Mouse (Mus musculus) megakaryocyte progenitor cell, adult 5-6 weeks (primary cell): ENCODE results near the gene Slc46a2. TPM values are rescaled to one million over a fixed set of nuclear protein-coding genes. Genes with fewer than 3 reads are reported as not detected.

ENCODE experiments used
- ATAC-seq: replicated peaks from 2 replicates; pipeline ENCODE4 v1.8.0; 2016; ENCODE audit warnings: mild to moderate bottlenecking, moderate TSS enrichment, inconsistent platforms; ENCODE audit not compliant: poor library complexity
- total RNA-seq, 2 experiments: library from RNA; stranded (forward) in 1 of 2; stranded (reverse) in 1 of 2; fragments of 157-497, 149-512 nt in 1 of 2; fragments of 200-1000 nt in 1 of 2; gene quantifications; 2 replicates each; pipeline versions ENCODE4 v1.2.3 to v1.2.4; 2015 to 2017

Slc46a2 gene
- total RNA-seq, 2 experiments from 2014 or later, result not detected

GRCm38 (mm10) chr4:59861871-59862270 lies 53.0 kb downstream of the Slc46a2 start:
- no peak for ATAC-seq

- no peak for ATAC-seq
These were observed 54.4 kb downstream of the Slc46a2 start for GRCm38 (mm10) chr4:59860431-59860830.

- ATAC-seq, result no peak
These were observed 55.0 kb downstream of the Slc46a2 start for GRCm38 (mm10) chr4:59859693-59860425.

Other genes starting within 250 kb of the Slc46a2 start
- 54.2 and 65.5 TPM in 2 replicates for gene Inip, start 113.5 kb downstream of the Slc46a2 start, total RNA-seq (2015)
- gene Inip, start 113.5 kb downstream of the Slc46a2 start, total RNA-seq (2017), result 70.2 and 70.8 TPM in 2 replicates
- 13.0 and 16.1 TPM in 2 replicates for gene Snx30, start 109.2 kb downstream of the Slc46a2 start, total RNA-seq (2015)
- gene Snx30, start 109.2 kb downstream of the Slc46a2 start, total RNA-seq (2017), result 17.9 and 23.8 TPM in 2 replicates
- not detected in 2 replicates for gene Mup4, start 45.7 kb upstream of the Slc46a2 start, total RNA-seq (2015)
- not detected in 2 replicates for gene Mup4, start 45.7 kb upstream of the Slc46a2 start, total RNA-seq (2017)
- gene Mup6, start 49.2 kb upstream of the Slc46a2 start, total RNA-seq (2015), result not detected in 2 replicates
- not detected in 2 replicates for gene Mup6, start 49.2 kb upstream of the Slc46a2 start, total RNA-seq (2017)
- not detected in 2 replicates for gene Mup7, start 155.4 kb upstream of the Slc46a2 start, total RNA-seq (2015)
- gene Mup7, start 155.4 kb upstream of the Slc46a2 start, total RNA-seq (2017), result not detected in 2 replicates
- gene Mup2, start 239.2 kb upstream of the Slc46a2 start, total RNA-seq (2015), result not detected in 2 replicates
- not detected in 2 replicates for gene Mup2, start 239.2 kb upstream of the Slc46a2 start, total RNA-seq (2017)